Mouse (Mus musculus) bone marrow, adult 2 months (tissue): Measurements from ENCODE around the gene Ptx4.

Experiments
- CTCF ChIP-seq: fragments of 200-500 bp; IDR thresholded peaks from 2 replicates; pipeline ENCODE4 v1.5.1; 2011; ENCODE audit warnings: low read length, control low read depth; ENCODE audit not compliant: control insufficient read depth, insufficient read depth
- POLR2A ChIP-seq: fragments of 200-500 bp; IDR thresholded peaks from 2 replicates; pipeline ENCODE4 v1.6.1; 2011; ENCODE audit warnings: low read depth, mild to moderate bottlenecking, control low read depth, low read length, borderline replicate concordance; ENCODE audit not compliant: control insufficient read depth

DNA sequence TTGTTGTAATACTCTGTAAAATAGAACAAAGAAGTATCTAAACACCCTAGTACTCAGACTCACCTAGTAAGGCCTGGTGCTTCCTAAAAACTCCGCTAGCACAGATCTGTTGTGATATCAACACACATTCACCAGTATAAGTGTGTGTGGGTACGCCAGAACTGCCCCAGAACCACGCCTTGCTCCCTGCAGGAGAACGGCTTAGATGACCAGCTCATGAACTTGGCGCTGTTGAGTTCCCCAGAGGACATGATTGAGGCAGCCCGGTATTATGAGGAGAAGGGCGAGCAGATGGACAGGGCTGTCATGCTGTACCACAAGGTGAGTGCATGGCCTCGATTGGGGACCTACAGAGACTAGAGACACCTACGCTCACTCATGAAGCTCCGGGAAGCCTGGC, 30.1 kb upstream of the Ptx4 start:
- TF ChIP-seq CTCF, result no peak
- TF ChIP-seq POLR2A, result no peak
